Mouse (Mus musculus) natural killer cell, adult 2 months (primary cell): Measurements from ENCODE around the gene Ccl12.

Experiments used
- DNase-seq, 2 experiments: peaks; one replicate each; pipeline ENCODE4 v3.0.0; 2022; ENCODE audit warnings: low spot score in 2 of 2

Gene Ccl12

GRCm38 (mm10) chr11:82101529-82101928 is at the start of gene Ccl12:
TSS of gene Ccl12 (plus strand) at chr11:82101845.
- DNase-seq: no peak

GRCm38 (mm10) chr11:82053849-82054248 is 47.8 kb upstream of the Ccl12 start:
- DNase-seq: no peak

- DNase-seq: no peak
Observed at GRCm38 (mm10) chr11:82057646-82058045, 44.0 kb upstream of the Ccl12 start, which contains the start of gene Ccl11. TSS of gene Ccl11 (plus strand) at chr11:82057823.

DNA sequence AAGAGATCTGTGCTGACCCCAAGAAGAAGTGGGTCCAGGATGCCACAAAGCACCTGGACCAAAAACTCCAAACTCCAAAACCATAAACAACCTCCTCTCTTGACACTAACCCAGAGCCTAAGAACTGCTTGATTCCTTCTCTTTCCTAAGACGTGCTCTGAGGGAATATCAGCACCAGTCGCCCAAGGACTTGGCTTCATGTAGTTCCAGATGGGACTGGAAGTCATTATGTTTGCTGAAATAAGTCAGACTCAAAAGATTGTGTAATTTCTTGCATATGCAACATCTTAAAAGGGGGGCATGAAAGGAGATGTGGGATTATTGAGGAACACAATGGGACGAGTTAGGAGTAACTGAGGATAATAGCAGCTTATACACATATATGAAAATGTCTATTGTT is 39.4 kb upstream of the Ccl12 start:
- no peak for DNase-seq

- no peak for DNase-seq
Observed at GRCm38 (mm10) chr11:82063454-82063853, 38.2 kb upstream of the Ccl12 start.

DNA sequence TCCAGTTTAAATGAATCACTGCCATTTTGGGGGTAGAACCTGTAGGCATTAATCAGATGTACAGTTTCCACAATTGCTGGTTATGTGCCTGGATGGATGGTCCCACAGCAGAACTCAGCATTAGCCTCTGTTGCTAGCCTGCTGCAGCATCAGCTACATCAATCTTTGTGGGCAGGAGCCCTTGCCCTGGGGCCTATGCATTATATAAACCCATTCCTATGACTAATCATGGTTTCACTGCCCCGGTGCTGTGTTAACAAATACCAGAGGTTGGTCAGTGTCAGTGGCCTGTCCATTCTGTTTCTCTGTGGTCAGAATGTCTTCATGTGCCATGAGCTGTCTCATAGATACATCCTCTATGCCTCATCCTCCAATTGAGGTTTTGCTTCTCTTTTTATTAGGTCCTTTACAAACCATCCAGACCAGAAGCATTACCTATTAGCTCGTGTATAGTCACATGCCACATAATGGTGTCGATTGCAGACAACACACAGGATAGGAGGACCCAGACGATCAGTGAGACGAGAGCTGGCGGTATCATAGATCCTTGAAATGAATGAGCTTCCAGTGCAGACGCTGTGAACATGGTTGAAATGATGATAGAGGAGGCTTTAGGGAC is 34.6 kb upstream of the Ccl12 start:
- DNase-seq: no peak

GRCm38 (mm10) chr11:82071076-82071475 is 30.6 kb upstream of the Ccl12 start:
- DNase-seq: no peak

GRCm38 (mm10) chr11:82072374-82072773 is 29.3 kb upstream of the Ccl12 start:
- no peak for DNase-seq

GRCm38 (mm10) chr11:82072984-82073383 is 28.7 kb upstream of the Ccl12 start:
- no peak for DNase-seq

GRCm38 (mm10) chr11:82073686-82074085 is 28.0 kb upstream of the Ccl12 start:
- DNase-seq: no peak

- DNase-seq: no peak
Observed at GRCm38 (mm10) chr11:82077031-82077430, 24.6 kb upstream of the Ccl12 start.

DNA sequence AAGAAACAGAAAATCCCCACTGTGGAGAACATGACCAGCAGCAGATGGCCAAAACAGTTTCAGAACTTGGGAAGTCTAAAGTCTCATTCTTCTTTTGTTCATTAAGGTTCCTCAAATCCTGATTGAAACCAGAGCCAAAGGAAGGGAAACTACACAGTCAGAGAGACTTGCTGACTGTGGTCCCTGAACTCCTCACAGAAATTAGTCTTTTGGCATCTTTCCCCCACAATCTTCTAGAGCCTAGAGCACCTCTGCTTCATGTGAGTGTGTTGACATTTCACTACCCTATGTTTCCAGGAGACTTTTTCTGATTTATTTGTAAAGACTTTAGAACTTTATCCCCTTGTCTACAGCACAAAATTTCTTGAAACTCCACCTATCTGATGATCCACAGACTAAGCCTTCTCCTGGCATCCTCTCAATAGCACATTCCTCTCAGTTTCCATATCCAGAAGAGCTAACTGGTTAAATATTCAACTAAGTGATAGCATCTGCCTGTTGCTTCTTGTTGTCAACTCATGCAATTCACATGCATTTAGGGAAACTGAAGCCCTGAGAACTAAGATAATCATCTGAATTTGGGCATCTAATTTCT is 23.4 kb upstream of the Ccl12 start:
- no peak for DNase-seq

DNA sequence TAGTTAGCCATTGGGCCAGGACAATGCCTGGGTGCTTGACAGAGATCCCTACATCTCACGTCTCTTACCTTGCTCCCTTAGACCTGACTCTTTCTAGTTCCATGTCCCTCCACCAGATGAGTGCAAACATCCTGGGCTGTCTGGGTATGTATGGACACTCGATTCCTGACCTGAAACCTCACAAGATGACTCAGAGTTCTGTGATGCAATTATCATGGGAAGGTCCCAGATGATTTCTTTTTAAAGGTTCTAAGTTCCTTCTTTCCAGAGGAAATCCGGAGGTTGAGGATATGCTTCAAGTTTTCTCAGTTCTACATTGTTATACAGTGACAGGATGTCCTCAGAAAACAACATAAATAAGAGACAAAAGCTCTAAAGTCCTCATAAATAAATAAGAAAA is 20.8 kb upstream of the Ccl12 start:
- no peak for DNase-seq

GRCm38 (mm10) chr11:82084360-82084759 is 17.3 kb upstream of the Ccl12 start:
- no peak for DNase-seq

DNA sequence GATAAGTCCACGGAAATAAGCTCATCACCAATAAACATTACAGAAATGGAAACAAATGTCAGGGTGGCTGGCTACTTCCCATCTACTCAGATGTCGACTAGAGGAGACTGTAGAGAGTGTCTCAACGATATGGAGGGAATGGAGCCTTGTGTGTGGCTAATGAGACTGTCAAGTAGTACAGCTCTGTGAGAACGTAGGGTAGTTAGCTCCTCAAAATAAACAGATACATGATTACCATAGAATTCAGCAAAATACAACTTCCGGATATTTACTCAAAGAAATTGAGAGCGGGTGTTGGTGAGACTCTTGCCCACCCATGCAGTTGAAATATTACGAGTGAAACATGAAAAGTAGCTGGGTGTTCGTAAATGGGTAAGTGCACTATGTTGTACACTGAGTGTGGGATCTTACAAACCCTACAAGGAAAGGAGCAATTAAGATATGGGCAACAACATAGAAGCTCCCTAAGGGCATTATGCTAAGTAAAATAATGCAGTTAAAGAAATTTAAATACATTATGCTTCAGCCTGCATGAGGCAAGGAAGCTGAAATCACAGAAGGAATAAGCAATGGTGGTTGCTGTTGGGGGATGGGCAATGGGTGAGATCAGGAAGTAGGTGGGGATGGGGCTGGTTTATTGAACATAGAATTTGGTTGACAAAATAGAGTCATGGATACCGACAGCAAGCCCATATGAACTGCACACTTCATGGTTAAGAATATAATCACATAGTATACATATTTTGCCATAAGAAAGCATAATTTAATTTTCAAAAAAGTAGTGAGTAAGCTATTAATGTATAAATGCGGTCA is 1.9 kb upstream of the Ccl12 start:
- no peak for DNase-seq

DNA sequence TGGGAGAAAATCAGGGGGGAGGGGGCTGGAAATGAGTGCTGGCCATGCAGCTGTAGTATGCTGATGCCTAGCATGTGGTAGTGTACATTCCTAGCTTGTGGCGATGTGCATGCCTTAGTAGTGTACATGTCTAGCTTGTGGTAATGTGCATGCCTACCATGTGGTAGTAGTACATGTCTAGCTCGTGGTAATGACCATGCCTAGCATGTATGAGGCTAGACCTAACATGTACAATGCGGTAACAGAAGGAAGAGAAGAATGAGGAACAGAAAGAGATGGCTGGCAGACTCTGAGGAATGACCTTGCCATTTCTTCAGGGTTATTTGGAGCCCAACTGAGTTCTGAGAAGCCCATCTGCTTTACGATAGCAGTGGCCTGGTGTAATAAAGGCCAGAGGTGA is 558 bp upstream of the Ccl12 start:
- DNase-seq: no peak

DNA sequence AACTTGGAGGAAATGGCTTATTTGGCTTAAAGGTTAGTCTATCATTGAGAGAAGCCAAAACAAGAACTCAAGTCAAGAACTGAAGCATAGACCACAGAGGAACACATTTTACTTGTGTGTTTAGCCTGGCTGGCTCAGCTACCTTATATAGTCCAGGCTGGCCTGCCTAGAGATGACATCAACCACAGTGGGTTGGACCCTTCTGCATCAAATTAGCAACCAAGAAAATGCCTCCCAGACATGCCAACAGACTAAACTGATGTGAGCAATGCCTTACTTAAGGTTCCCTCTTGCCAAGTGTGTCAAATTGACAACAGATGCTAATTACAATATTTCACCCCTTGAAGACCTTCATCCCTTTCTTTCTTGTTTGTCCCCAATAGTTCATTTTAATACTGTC is 8.0 kb downstream of the Ccl12 start:
- DNase-seq: no peak

- DNase-seq: no peak
Observed at GRCm38 (mm10) chr11:82110372-82111248, 9.0 kb downstream of the Ccl12 start.

DNA sequence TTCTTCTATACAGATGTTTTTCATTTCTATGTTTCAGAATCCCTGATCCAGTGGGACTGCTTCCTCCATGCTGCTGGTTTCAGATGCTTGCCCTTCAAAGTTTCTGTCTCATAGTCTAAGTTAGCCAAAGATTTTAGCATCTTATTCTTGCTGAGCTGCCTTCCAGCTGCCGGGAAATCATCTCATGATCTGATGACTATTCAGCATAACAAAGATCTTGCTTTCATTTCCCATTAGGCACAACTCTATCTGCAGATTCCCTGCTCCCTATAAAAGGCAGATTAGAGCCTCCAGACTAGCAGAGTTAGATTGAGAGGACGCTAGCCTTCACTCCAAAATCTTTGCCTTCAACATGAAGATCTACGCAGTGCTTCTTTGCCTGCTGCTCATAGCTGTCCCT is 13.2 kb downstream of the Ccl12 start, which contains the start of gene Ccl8:
Ccl8 (plus strand) TSS at position 301 of the 400 bp plus-strand sequence.
- no peak for DNase-seq

DNA sequence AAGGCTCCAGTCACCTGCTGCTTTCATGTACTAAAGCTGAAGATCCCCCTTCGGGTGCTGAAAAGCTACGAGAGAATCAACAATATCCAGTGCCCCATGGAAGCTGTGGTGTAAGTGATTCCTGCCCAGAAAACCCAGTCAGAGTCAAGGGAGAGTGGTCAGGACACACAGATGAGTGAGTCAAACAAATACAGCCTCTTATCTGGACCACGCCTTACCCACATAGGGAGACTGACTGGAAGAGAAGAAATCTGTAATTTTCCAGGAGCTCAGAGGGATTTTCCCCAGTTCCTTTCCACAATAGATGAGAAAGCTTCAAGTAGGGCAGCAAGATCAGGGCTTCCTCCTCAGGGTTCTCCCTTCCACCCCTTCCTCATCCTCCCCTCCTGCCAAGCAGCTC is 14.4 kb downstream of the Ccl12 start:
- no peak for DNase-seq

- no peak for DNase-seq
Observed at GRCm38 (mm10) chr11:82132977-82133376, 31.3 kb downstream of the Ccl12 start.

GRCm38 (mm10) chr11:82136196-82136595 is 34.6 kb downstream of the Ccl12 start:
- DNase-seq: no peak
